Mouse (Mus musculus) testis, adult 2 months (tissue): Measurements from ENCODE around the gene Gtf2ird1. TPM values are rescaled to one million over a fixed set of nuclear protein-coding genes. Genes with fewer than 3 reads are reported as not detected.
A peak's percentile ranks its signal among the peaks of the same experiment; 100 is the strongest.
"Not testable (repeated sequence)": the region's sequence is repeated elsewhere in the genome, so short reads cannot be mapped to it uniquely, and the experiment has no call there.

ENCODE experiments used
- H3K27ac ChIP-seq: fragments of 200-500 bp; 2 replicates; pipeline ENCODE4 v1.5.1; 2012; ENCODE audit warnings: low read depth, low read length; ENCODE audit not compliant: control insufficient read depth, insufficient read depth
- H3K27me3 ChIP-seq: fragments of 200-500 bp; 2 replicates; pipeline ENCODE4 v1.6.1; 2012; ENCODE audit warnings: mild to moderate bottlenecking, low read length, moderate library complexity; ENCODE audit not compliant: control insufficient read depth, insufficient read depth
- H3K36me3 ChIP-seq: fragments of 200-500 bp; 2 replicates; pipeline ENCODE4 v1.6.1; 2012; ENCODE audit warnings: mild to moderate bottlenecking, low read length; ENCODE audit not compliant: control insufficient read depth, insufficient read depth
- H3K4me1 ChIP-seq: fragments of 200-500 bp; 2 replicates; pipeline ENCODE4 v1.6.1; 2012; ENCODE audit warnings: low read length; ENCODE audit not compliant: control insufficient read depth, insufficient read depth
- H3K4me3 ChIP-seq: fragments of 200-500 bp; 2 replicates; pipeline ENCODE4 v1.5.1; 2012; ENCODE audit warnings: low read depth, mild to moderate bottlenecking, low read length, moderate library complexity, mixed read lengths; ENCODE audit not compliant: control insufficient read depth
- CTCF ChIP-seq: fragments of 200-500 bp; IDR thresholded peaks from 2 replicates; pipeline ENCODE4 v1.5.1; 2012; ENCODE audit warnings: low read depth, mild to moderate bottlenecking, inconsistent platforms, low read length, moderate library complexity; ENCODE audit not compliant: control insufficient read depth, insufficient read depth, insufficient replicate concordance
- POLR2A ChIP-seq: fragments of 200-500 bp; IDR thresholded peaks from 2 replicates; pipeline ENCODE4 v1.6.1; 2012; ENCODE audit warnings: low read depth, mild to moderate bottlenecking, inconsistent platforms, low read length, moderate library complexity; ENCODE audit not compliant: control insufficient read depth
- polyA plus RNA-seq: library from polyadenylated mRNA; depleted of rRNA; stranded (reverse); fragments of >200 nt; gene quantifications from 2 replicates; pipeline ENCODE4 v1.2.3, GENCODE M21; 2012

Gene Gtf2ird1
- polyA plus RNA-seq, 1 experiment: 29.1 TPM

DNA sequence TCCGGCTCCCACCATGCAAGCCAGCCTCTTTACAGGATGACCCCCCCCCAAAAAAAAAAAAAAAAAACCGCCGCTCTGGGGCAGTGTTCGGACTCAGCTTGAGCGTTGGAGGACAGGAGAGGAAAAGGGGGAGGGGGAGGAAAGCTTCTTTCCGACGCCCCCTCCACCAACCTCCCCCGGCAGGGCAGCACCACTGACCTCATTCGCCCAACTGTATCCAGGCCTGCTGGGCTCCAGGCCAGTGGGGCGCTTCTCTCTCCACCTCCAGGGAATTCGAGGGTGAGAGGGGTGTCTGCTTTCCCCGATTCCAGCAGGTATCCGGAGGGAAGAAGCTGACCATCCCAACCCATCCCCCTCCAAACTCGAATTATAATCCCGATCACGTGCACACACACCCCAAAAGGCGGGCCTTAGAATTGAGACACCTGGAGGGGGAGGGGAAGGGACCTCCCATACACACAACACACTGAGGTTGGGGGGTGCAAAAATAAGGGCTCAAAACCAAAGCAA is 547 bp downstream of the Gtf2ird1 start:
- no peaks in the 10 kb centered on the region for H3K36me3 ChIP-seq
- peak overlapping the region; percentile 91 for H3K4me3 ChIP-seq
- H3K27ac ChIP-seq: peak overlapping the region; percentile 85
- peaks cover 25% of the 10 kb centered on the region for H3K4me1 ChIP-seq
- TF ChIP-seq CTCF (no peak), POLR2A (peak; percentile 34; the same call in 1 of the 2 replicates)
- H3K27me3 ChIP-seq: no peaks in the 10 kb centered on the region

DNA sequence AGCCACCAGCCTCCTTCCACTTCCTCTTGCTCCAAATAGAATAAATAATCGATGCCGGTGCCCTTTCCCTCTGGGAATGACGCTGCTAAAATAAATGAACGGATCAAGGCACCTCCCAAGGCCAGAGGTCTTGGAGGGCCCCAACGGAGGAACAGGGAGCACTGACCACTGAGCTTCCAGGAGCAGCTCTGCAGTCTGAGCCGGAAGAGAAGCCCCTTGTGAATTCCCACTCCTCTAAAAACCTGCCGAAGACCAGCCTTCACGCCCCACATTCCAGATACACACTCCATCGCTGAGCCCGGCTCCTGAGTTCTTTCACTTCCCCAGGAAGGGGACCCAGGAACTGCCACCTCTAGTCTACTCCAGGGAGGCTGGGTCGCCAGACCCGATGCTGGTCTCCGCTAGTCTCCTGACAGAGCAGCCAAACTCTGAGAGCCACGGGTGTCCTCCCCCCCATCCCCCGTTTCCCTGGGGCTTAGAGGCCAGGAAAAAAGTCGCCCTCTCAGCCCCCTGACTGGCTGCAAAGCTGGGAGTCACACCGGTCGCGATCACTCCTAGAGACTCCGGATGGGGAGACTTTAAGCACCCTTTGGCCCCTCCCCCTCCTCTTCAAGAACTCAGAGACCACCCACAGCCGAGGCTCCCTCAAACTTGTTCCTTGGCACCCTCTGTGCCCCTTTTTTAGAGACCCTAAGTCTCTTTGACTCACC is 1.2 kb downstream of the Gtf2ird1 start:
- no peaks in the 10 kb centered on the region for H3K27me3 ChIP-seq
- no peaks in the 10 kb centered on the region for H3K36me3 ChIP-seq
- peak overlapping the region; percentile 85 for H3K27ac ChIP-seq
- peaks cover 25% of the 10 kb centered on the region for H3K4me1 ChIP-seq
- H3K4me3 ChIP-seq: peak overlapping the region; percentile 91
- no peak for TF ChIP-seq POLR2A
- no peak for TF ChIP-seq CTCF

DNA sequence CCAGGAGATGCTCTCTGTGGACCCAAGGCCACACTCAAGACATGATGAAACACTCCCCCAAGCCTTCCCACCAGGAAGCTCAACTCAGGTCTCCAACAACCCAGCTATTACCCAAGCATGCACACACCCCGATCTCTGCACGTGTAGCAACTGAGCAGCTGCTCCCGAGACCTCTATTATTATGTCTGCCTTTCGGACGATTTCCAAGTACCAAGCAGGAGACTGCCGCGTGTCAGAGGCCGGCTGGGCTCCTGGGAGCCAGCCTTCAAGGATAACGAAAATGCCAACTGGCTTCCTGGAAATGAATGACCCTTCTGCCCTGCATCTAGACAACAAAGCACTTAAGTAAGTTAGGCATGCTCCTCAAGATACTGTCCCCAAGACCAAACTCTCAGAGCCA is 2.1 kb downstream of the Gtf2ird1 start:
- Histone ChIP-seq H3K27ac (no peak overlapping the region), H3K27me3 (no peaks in the 10 kb centered on the region), H3K4me3 (peak overlapping the region; percentile 46), H3K4me1 (peaks cover 25% of the 10 kb centered on the region), H3K36me3 (no peaks in the 10 kb centered on the region)
- TF ChIP-seq POLR2A (no peak), CTCF (no peak)

DNA sequence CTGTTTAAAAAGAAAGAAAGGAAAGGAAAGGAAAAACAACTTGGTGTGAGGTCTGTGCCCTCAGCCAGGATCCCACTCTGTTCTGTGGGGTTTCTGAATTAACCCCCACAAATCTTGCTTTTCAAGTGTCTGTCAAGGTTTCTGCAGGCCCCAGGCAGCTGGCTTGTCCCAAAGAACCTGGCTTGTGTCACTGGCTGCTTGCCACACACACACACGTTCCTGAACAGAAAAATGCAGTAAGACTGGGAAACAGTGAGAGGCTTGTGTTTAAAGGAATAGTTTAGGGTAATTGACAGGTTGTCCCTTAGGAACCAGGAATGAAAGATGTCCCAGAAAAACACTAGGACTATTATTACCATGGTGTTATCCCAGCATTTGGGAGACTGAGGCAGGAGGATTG is 2.9 kb downstream of the Gtf2ird1 start:
- Histone ChIP-seq H3K27me3 (no peaks in the 10 kb centered on the region), H3K27ac (no peak overlapping the region), H3K4me1 (peaks cover 25% of the 10 kb centered on the region), H3K4me3 (no peak overlapping the region), H3K36me3 (no peaks in the 10 kb centered on the region)
- no peak for TF ChIP-seq CTCF
- no peak for TF ChIP-seq POLR2A

DNA sequence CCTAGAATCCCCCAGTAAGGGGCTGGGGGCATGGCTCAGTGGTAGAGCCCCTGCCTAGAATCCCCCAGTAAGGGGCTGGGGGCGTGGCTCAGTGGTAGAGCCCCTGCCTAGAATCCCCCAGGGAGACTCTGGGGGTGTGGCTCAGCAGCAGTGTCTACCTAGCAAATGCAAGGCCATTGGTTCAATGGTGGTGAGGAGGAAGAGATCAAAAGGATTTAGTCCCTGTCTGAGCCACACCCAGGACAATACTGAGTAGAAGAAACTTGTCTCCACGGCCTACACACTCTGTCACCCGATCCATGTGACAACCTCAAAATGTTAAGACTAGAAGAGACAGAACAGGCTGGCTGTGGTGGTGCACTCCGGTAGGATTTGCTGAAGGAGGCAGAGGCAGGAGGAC is 9.8 kb downstream of the Gtf2ird1 start:
- H3K27me3 ChIP-seq, H3K27ac ChIP-seq, H3K4me1 ChIP-seq, H3K36me3 ChIP-seq, H3K4me3 ChIP-seq: not testable (repeated sequence)

DNA sequence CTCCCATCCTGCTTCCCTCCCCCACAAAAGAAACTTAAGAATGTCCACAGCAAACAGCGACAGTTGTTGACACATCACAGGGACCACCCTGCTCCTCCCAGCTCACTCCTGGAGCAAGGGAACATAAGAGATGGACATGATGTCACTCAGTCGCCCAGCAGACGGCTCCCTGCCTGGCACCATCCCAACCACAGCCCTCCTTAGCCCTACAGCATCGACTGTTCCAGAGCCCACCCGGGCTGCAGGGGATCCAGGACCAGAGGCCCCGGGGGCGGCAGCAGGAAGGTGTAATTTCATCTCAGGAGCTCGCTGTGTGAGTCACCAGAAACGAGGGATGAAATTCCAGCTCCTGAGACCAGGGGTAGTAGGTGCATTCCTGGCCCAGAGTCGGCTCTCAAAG is 10.6 kb downstream of the Gtf2ird1 start:
- Histone ChIP-seq H3K36me3 (no peaks in the 10 kb centered on the region), H3K27me3 (no peaks in the 10 kb centered on the region), H3K4me1 (peaks cover 3% of the 10 kb centered on the region; the same call in 1 of the 2 replicates), H3K27ac (no peak overlapping the region), H3K4me3 (no peak overlapping the region)
- TF ChIP-seq CTCF (no peak), POLR2A (no peak)

DNA sequence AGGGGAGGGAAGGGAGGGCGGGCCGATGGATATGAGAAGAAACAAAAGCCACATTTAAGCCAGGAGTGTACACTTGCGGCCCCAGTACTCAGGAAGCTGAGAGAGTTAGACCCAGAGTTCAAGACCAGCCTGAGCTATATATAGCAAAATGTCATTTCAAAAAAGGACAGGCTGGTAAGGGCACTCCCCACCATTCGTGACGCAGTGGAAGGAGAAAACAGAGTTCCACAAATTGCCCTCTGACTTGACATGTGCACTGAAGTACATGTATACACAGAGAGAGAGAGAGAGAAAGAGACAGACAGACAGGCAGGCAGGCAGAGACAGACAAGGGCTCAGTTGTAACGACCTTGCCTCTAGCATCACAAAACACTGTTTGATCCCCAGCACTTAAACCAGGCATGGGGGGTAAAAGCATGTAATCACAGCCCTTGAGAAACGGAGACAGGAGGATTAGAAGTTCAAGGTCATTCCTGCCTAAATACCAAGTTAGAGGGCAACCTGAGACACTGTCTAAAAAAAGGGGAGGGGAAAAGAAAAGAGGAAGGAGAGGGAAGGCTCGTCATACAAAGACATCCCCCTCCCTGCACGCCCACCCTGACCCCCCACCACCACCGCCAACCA is 11.2 kb downstream of the Gtf2ird1 start:
- no peak overlapping the region for H3K4me3 ChIP-seq
- peaks cover 8% of the 10 kb centered on the region for H3K4me1 ChIP-seq
- H3K36me3 ChIP-seq: no peaks in the 10 kb centered on the region
- no peak for TF ChIP-seq CTCF
- TF ChIP-seq POLR2A: no peak
- no peaks in the 10 kb centered on the region for H3K27me3 ChIP-seq
- no peak overlapping the region for H3K27ac ChIP-seq
